Mouse (Mus musculus) midbrain, postnatal 0 days (tissue): Measurements from ENCODE around the gene Snx1. TPM values are rescaled to one million over a fixed set of nuclear protein-coding genes. Genes with fewer than 3 reads are reported as not detected.

Experiments
- ATAC-seq: fragments of 200-750 bp; cut with Nextera tagmentation; 2 replicates; pipeline ENCODE4 v1.8.0; 2017; ENCODE audit warnings: moderate number of reproducible peaks, mild to moderate bottlenecking, moderate TSS enrichment, moderate library complexity; ENCODE audit not compliant: low FRiP score
- DNase-seq: peaks from one replicate; pipeline ENCODE4 v3.0.0-alpha.2; 2015; ENCODE audit warnings: low spot score
- H3K27ac ChIP-seq: fragments of 300-500 bp; sonication (generic); 2 replicates; pipeline ENCODE4 v1.5.1; 2014; ENCODE audit warnings: low read depth, mild to moderate bottlenecking, low read length, mixed read lengths
- H3K27me3 ChIP-seq: fragments of 300-500 bp; sonication (generic); 2 replicates; pipeline ENCODE4 v1.6.1; 2014; ENCODE audit warnings: low read length, control low read depth, mixed read lengths; ENCODE audit not compliant: insufficient read depth
- H3K36me3 ChIP-seq: fragments of 300-500 bp; sonication (generic); 2 replicates; pipeline ENCODE4 v1.6.1; 2014; ENCODE audit warnings: low read length, control low read depth, mixed read lengths; ENCODE audit not compliant: insufficient read depth
- H3K4me1 ChIP-seq: fragments of 300-500 bp; sonication (generic); 2 replicates; pipeline ENCODE4 v1.6.1; 2014; ENCODE audit warnings: mild to moderate bottlenecking, control low read depth, antibody characterized with exemption, low read length, mixed read lengths; ENCODE audit not compliant: insufficient read depth
- H3K4me2 ChIP-seq: fragments of 300-500 bp; sonication (generic); 2 replicates; pipeline ENCODE4 v1.6.1; 2014; ENCODE audit warnings: low read depth, mild to moderate bottlenecking, low read length, mixed read lengths; ENCODE audit not compliant: poor library complexity, severe bottlenecking
- H3K4me3 ChIP-seq: fragments of 300-500 bp; sonication (generic); 2 replicates; pipeline ENCODE4 v1.5.1; 2014; ENCODE audit warnings: low read depth, mild to moderate bottlenecking, low read length, moderate library complexity
- H3K9ac ChIP-seq: fragments of 300-500 bp; sonication (generic); replicated peaks from 2 replicates; pipeline ENCODE4 v1.6.1; 2014; ENCODE audit warnings: mild to moderate bottlenecking, low read length, moderate library complexity, mixed read lengths; ENCODE audit not compliant: poor library complexity, severe bottlenecking
- H3K9me3 ChIP-seq: fragments of 300-500 bp; sonication (generic); 2 replicates; pipeline ENCODE4 v1.6.1; 2016; ENCODE audit warnings: low read length, control low read depth
- CTCF ChIP-seq: IDR thresholded peaks from 2 replicates; pipeline ENCODE4 v1.5.1; 2016; ENCODE audit warnings: antibody characterized with exemption, mild to moderate bottlenecking
- WGBS: fragments of 180-500 bp; shearing (Covaris S2); extraction: QIAGEN DNeasy Blood & Tissue Kit; methylation state at CpG from one replicate; pipeline ENCODE4 v1.1.7; 2014; 5-methylcytosine and 5-hydroxymethylcytosine counted together
- polyA plus RNA-seq: library from polyadenylated mRNA; unstranded; fragments of >200 nt; fragmentation: Nextera tagmentation; extraction: Ambion mirVana; gene quantifications from 2 replicates; pipeline ENCODE4 v1.2.1, GENCODE M21; 2015
- total RNA-seq: library from RNA; depleted of rRNA; stranded (reverse); fragments of >200 nt; gene quantifications from 2 replicates; pipeline ENCODE4 v1.2.3, GENCODE M21; 2014; rRNA removed

Gene Snx1
- total RNA-seq = 42.3 and 47.1 TPM in 2 replicates
- 38.1 and 44.0 TPM in 2 replicates for polyA plus RNA-seq

- Histone ChIP-seq H3K4me3 (peak within 1 kb of the TSS; percentile 63), H3K36me3 (no peaks in the 10 kb centered on the region), H3K9me3 (no peaks in the 10 kb centered on the region), H3K27me3 (no peaks in the 10 kb centered on the region), H3K4me2 (peak within 1 kb of the TSS; percentile 84), H3K4me1 (peaks cover 25% of the 10 kb centered on the region), H3K9ac (peak within 1 kb of the TSS; percentile 68), H3K27ac (peak within 1 kb of the TSS; percentile 63; the same call in 1 of the 2 replicates)
- TF ChIP-seq CTCF = peak; percentile 31
- DNase-seq (peak; percentile 98), ATAC-seq (peak; percentile 67)
- WGBS = 1% methylated on average over 34 of the region's 34 CpGs
Measured at GRCm38 (mm10) chr9:66126456-66127192, at the start of gene Snx1, which contains the start of gene Ciao2a. Gene Snx1 (minus strand): TSS chr9:66126587. Gene Ciao2a (plus strand): TSS chr9:66126611.

- H3K27me3 ChIP-seq = no peaks in the 10 kb centered on the region
- no peak for TF ChIP-seq CTCF
- 93% methylated on average over 3 of the region's 3 CpGs for WGBS
- H3K9me3 ChIP-seq = no peaks in the 10 kb centered on the region
- H3K4me3 ChIP-seq = no peak overlapping the region
- H3K4me1 ChIP-seq = no peaks in the 10 kb centered on the region
- DNase-seq = no peak
- no peaks in the 10 kb centered on the region for H3K36me3 ChIP-seq
- ATAC-seq = no peak
- H3K9ac ChIP-seq = no peak overlapping the region
- H3K27ac ChIP-seq = no peak overlapping the region
- H3K4me2 ChIP-seq = no peak overlapping the region
Measured at GRCm38 (mm10) chr9:66174985-66175384, 48.6 kb upstream of the Snx1 start.

- no peaks in the 10 kb centered on the region for H3K36me3 ChIP-seq
- no peaks in the 10 kb centered on the region for H3K27me3 ChIP-seq
- no peak overlapping the region for H3K4me2 ChIP-seq
- DNase-seq = no peak
- no peak overlapping the region for H3K4me3 ChIP-seq
- H3K9ac ChIP-seq = no peak overlapping the region
- WGBS = 98% methylated on average over 5 of the region's 5 CpGs
- no peaks in the 10 kb centered on the region for H3K4me1 ChIP-seq
- no peaks in the 10 kb centered on the region for H3K9me3 ChIP-seq
- no peak for TF ChIP-seq CTCF
- no peak overlapping the region for H3K27ac ChIP-seq
- no peak for ATAC-seq
Measured at GRCm38 (mm10) chr9:66173316-66173855, 47.0 kb upstream of the Snx1 start.

- no peaks in the 10 kb centered on the region for H3K4me1 ChIP-seq
- no peak overlapping the region for H3K27ac ChIP-seq
- no peak for TF ChIP-seq CTCF
- no peak overlapping the region for H3K4me3 ChIP-seq
- H3K27me3 ChIP-seq = no peaks in the 10 kb centered on the region
- ATAC-seq = no peak
- no peak overlapping the region for H3K4me2 ChIP-seq
- no peaks in the 10 kb centered on the region for H3K36me3 ChIP-seq
- H3K9me3 ChIP-seq = no peaks in the 10 kb centered on the region
- no peak overlapping the region for H3K9ac ChIP-seq
- WGBS = 49% methylated on average over 12 of the region's 12 CpGs
- no peak for DNase-seq
Measured at GRCm38 (mm10) chr9:66171275-66171921, 45.0 kb upstream of the Snx1 start.

GRCm38 (mm10) chr9:66170506-66170905 lies 44.1 kb upstream of the Snx1 start:
- DNase-seq = no peak
- Histone ChIP-seq H3K27me3 (no peaks in the 10 kb centered on the region), H3K27ac (no peak overlapping the region), H3K9ac (no peak overlapping the region), H3K4me3 (no peak overlapping the region), H3K36me3 (no peaks in the 10 kb centered on the region), H3K9me3 (no peaks in the 10 kb centered on the region), H3K4me2 (no peak overlapping the region), H3K4me1 (no peaks in the 10 kb centered on the region)
- no peak for ATAC-seq
- WGBS = 11% methylated on average over 5 of the region's 5 CpGs
- no peak for TF ChIP-seq CTCF

GRCm38 (mm10) chr9:66168233-66168632 lies 41.8 kb upstream of the Snx1 start:
- ATAC-seq (no peak), DNase-seq (no peak)
- H3K4me1 ChIP-seq = no peaks in the 10 kb centered on the region
- WGBS = 6% methylated on average over 1 of the region's 1 CpGs
- H3K9ac ChIP-seq = no peak overlapping the region
- no peak overlapping the region for H3K4me3 ChIP-seq
- H3K36me3 ChIP-seq = no peaks in the 10 kb centered on the region
- H3K27ac ChIP-seq = no peak overlapping the region
- H3K27me3 ChIP-seq = no peaks in the 10 kb centered on the region
- H3K9me3 ChIP-seq = no peaks in the 10 kb centered on the region
- H3K4me2 ChIP-seq = no peak overlapping the region
- no peak for TF ChIP-seq CTCF
